Mouse (Mus musculus) megakaryocyte, embryonic 14.5 days (primary cell): ENCODE data around the gene Nup160.

ENCODE experiments used
- FLI1 ChIP-seq: IDR thresholded peaks from 2 replicates; pipeline ENCODE4 v1.6.1; 2012; ENCODE audit warnings: low read length, inconsistent platforms, mixed read lengths
- GATA1 ChIP-seq: IDR thresholded peaks from 3 replicates; pipeline ENCODE4 v1.6.1; 2012; ENCODE audit warnings: mixed read lengths, low read length, inconsistent platforms, borderline replicate concordance

DNA sequence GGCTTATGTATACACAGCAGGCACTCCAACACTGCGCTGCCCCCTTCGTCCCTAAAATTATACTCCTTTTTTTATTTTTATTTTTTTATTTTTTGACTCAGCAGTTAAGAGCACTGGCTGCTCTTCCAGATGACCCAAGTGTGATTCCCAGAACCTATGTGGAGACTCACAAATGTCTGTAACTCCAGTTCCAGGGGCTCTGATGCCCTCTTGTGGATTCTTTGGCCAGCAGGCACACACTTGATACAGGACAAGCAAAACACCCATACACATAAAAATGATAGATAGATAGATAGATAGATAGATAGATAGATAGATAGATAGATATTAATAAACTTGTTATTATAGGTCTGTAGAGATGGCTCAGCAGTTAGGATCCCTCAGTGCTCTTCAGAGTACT lies 2.5 kb upstream of the Nup160 start:
- TF ChIP-seq GATA1 (no peak), FLI1 (no peak)
